Mouse (Mus musculus): ENCODE measurements around the gene Sema6b. TPM values are rescaled to one million over a fixed set of nuclear protein-coding genes. Genes with fewer than 3 reads are reported as not detected.
A peak's percentile ranks its signal among the peaks of the same experiment; 100 is the strongest.
"Not testable (repeated sequence)": the region's sequence is repeated elsewhere in the genome, so short reads cannot be mapped to it uniquely, and the experiment has no call there.

The Sema6b gene
- polyA plus RNA-seq, 1 experiment from 2014 or later = 9.6 TPM

GRCm38 (mm10) chr17:56098711-56099572 is 41.2 kb downstream of the Sema6b start:
- no peak overlapping the region for H3K9ac ChIP-seq
- peaks cover 93% of the 10 kb centered on the region for H3K36me3 ChIP-seq
- no peak for ATAC-seq (ENCODE audit: low FRiP score)
- WGBS = 94% methylated on average over 15 of the region's 15 CpGs
- no peaks in the 10 kb centered on the region for H3K4me1 ChIP-seq
- H3K4me2 ChIP-seq (replicated peaks) = no peak overlapping the region
- no peaks in the 10 kb centered on the region for H3K27me3 ChIP-seq
- no peaks in the 10 kb centered on the region for H3K9me3 ChIP-seq (replicated peaks)
- no peak overlapping the region for H3K27ac ChIP-seq
- no peak overlapping the region for H3K4me3 ChIP-seq

- Histone ChIP-seq H3K36me3 (peaks cover 92% of the 10 kb centered on the region), H3K27ac (no peak overlapping the region), H3K4me3 (no peak overlapping the region), H3K27me3 (no peaks in the 10 kb centered on the region), H3K4me2 (replicated peaks) (no peak overlapping the region), H3K9ac (no peak overlapping the region), H3K4me1 (no peaks in the 10 kb centered on the region), H3K9me3 (replicated peaks) (no peaks in the 10 kb centered on the region)
- ATAC-seq (ENCODE audit: low FRiP score) = no peak
- WGBS = 89% methylated on average over 8 of the region's 8 CpGs
Measured at GRCm38 (mm10) chr17:56098180-56098579, 42.0 kb downstream of the Sema6b start.

- H3K36me3 ChIP-seq = peaks cover 82% of the 10 kb centered on the region
Measured at GRCm38 (mm10) chr17:56096883-56097282, 43.3 kb downstream of the Sema6b start.

GRCm38 (mm10) chr17:56092794-56093193 is 47.3 kb downstream of the Sema6b start:
- Histone ChIP-seq H3K9ac (no peak overlapping the region), H3K4me3 (no peak overlapping the region), H3K27me3 (no peaks in the 10 kb centered on the region), H3K9me3 (replicated peaks) (no peaks in the 10 kb centered on the region), H3K27ac (no peak overlapping the region), H3K4me1 (no peaks in the 10 kb centered on the region), H3K36me3 (peaks cover 61% of the 10 kb centered on the region), H3K4me2 (replicated peaks) (no peak overlapping the region)
- 95% methylated on average over 1 of the region's 1 CpGs for WGBS
- ATAC-seq (ENCODE audit: low FRiP score) = no peak

More at GRCm38 (mm10) chr17:56096883-56097282, 43.3 kb downstream of the Sema6b start:
- H3K4me3 ChIP-seq = no peak overlapping the region
- ATAC-seq (ENCODE audit: low FRiP score) = no peak
- H3K4me1 ChIP-seq = no peaks in the 10 kb centered on the region
- WGBS = 91% methylated on average over 12 of the region's 12 CpGs
- H3K4me2 ChIP-seq (replicated peaks) = no peak overlapping the region
- H3K27ac ChIP-seq = no peak overlapping the region
- H3K9ac ChIP-seq = no peak overlapping the region
- no peaks in the 10 kb centered on the region for H3K9me3 ChIP-seq (replicated peaks)
- H3K27me3 ChIP-seq = no peaks in the 10 kb centered on the region

- ATAC-seq (ENCODE audit: low FRiP score) = no peak
- H3K36me3 ChIP-seq = peaks cover 56% of the 10 kb centered on the region
- 91% methylated on average over 1 of the region's 1 CpGs for WGBS
Measured at GRCm38 (mm10) chr17:56092312-56092711, 47.8 kb downstream of the Sema6b start.

GRCm38 (mm10) chr17:56080781-56081585 is 59.2 kb downstream of the Sema6b start:
- no peaks in the 10 kb centered on the region for H3K27me3 ChIP-seq
- H3K4me1 ChIP-seq = peaks cover 27% of the 10 kb centered on the region
- H3K36me3 ChIP-seq = peaks cover 22% of the 10 kb centered on the region
- H3K9ac ChIP-seq = peak overlapping the region; percentile 85
- H3K4me2 ChIP-seq (replicated peaks) = peak overlapping the region; percentile 99
- ATAC-seq (ENCODE audit: low FRiP score) = peak; percentile 49
- WGBS = 8% methylated on average over 8 of the region's 8 CpGs
- no peaks in the 10 kb centered on the region for H3K9me3 ChIP-seq (replicated peaks)
- peak overlapping the region; percentile 73 for H3K27ac ChIP-seq
- peak overlapping the region; percentile 84 for H3K4me3 ChIP-seq

More at GRCm38 (mm10) chr17:56092312-56092711, 47.8 kb downstream of the Sema6b start:
- no peak overlapping the region for H3K9ac ChIP-seq
- no peak overlapping the region for H3K27ac ChIP-seq
- H3K4me3 ChIP-seq = no peak overlapping the region
- H3K9me3 ChIP-seq (replicated peaks) = no peaks in the 10 kb centered on the region
- H3K4me2 ChIP-seq (replicated peaks) = no peak overlapping the region
- no peaks in the 10 kb centered on the region for H3K4me1 ChIP-seq
- H3K27me3 ChIP-seq = no peaks in the 10 kb centered on the region

- ATAC-seq (ENCODE audit: low FRiP score) = no peak
- 2% methylated on average over 11 of the region's 11 CpGs for WGBS
- H3K4me2 ChIP-seq (replicated peaks) = peak overlapping the region; percentile 99
- peaks cover 34% of the 10 kb centered on the region for H3K4me1 ChIP-seq
- peaks cover 18% of the 10 kb centered on the region for H3K36me3 ChIP-seq
- H3K9me3 ChIP-seq (replicated peaks) = no peaks in the 10 kb centered on the region
- peak overlapping the region; percentile 84 for H3K4me3 ChIP-seq
- peak overlapping the region; percentile 78 for H3K27ac ChIP-seq
- H3K27me3 ChIP-seq = no peaks in the 10 kb centered on the region
- peak overlapping the region; percentile 85 for H3K9ac ChIP-seq
Measured at GRCm38 (mm10) chr17:56079921-56080320, 60.2 kb downstream of the Sema6b start.

- WGBS = under 1% methylated on average over 59 of the region's 61 CpGs
- no peaks in the 10 kb centered on the region for H3K27me3 ChIP-seq
Measured at GRCm38 (mm10) chr17:56078880-56079795, 61.0 kb downstream of the Sema6b start, which contains the start of gene Hdgfl2. Hdgfl2 (plus strand) TSS chr17:56079634.

GRCm38 (mm10) chr17:56078361-56078760 is 61.8 kb downstream of the Sema6b start:
- Histone ChIP-seq H3K4me2 (replicated peaks) (peak overlapping the region; percentile 99), H3K36me3 (peaks cover 11% of the 10 kb centered on the region; the same call in 1 of the 2 replicates), H3K4me3 (0 out of 2 replicates have a peak overlapping the region, but pooled peaks have one; percentile 84), H3K4me1 (peaks cover 43% of the 10 kb centered on the region)
- ATAC-seq (ENCODE audit: low FRiP score); H3K9ac ChIP-seq; H3K27me3 ChIP-seq; H3K27ac ChIP-seq; H3K9me3 ChIP-seq (replicated peaks): not testable (repeated sequence)
- 66% methylated on average over 9 of the region's 9 CpGs for WGBS

More at GRCm38 (mm10) chr17:56078880-56079795, 61.0 kb downstream of the Sema6b start, which contains the start of gene Hdgfl2:
- peak within 1 kb of the TSS; percentile 78 for H3K27ac ChIP-seq
- peak within 1 kb of the TSS; percentile 99 for H3K4me2 ChIP-seq (replicated peaks)
- ATAC-seq (ENCODE audit: low FRiP score) = peak; percentile 93
- H3K36me3 ChIP-seq = peaks cover 15% of the 10 kb centered on the region
- H3K9me3 ChIP-seq (replicated peaks) = no peaks in the 10 kb centered on the region
- peak within 1 kb of the TSS; percentile 84 for H3K4me3 ChIP-seq
- peaks cover 37% of the 10 kb centered on the region for H3K4me1 ChIP-seq
- H3K9ac ChIP-seq = peak within 1 kb of the TSS; percentile 85

GRCm38 (mm10) chr17:56077523-56077922 is 62.6 kb downstream of the Sema6b start:
- Histone ChIP-seq H3K27me3 (no peaks in the 10 kb centered on the region), H3K9ac (no peak overlapping the region), H3K36me3 (peaks cover 8% of the 10 kb centered on the region), H3K4me1 (peaks cover 42% of the 10 kb centered on the region), H3K4me2 (replicated peaks) (no peak overlapping the region), H3K4me3 (no peak overlapping the region), H3K9me3 (replicated peaks) (no peaks in the 10 kb centered on the region), H3K27ac (no peak overlapping the region)
- ATAC-seq (ENCODE audit: low FRiP score) = no peak
- WGBS = 91% methylated on average over 5 of the region's 5 CpGs

- Histone ChIP-seq H3K27me3 (no peaks in the 10 kb centered on the region), H3K4me3 (peak within 1 kb of the TSS; percentile 84), H3K27ac (peak within 1 kb of the TSS; percentile 93), H3K9me3 (replicated peaks) (no peaks in the 10 kb centered on the region), H3K9ac (peak within 1 kb of the TSS; percentile 78), H3K36me3 (peaks cover 32% of the 10 kb centered on the region), H3K4me1 (peaks cover 16% of the 10 kb centered on the region), H3K4me2 (replicated peaks) (peak within 1 kb of the TSS; percentile 82)
- ATAC-seq (ENCODE audit: low FRiP score) = peak; percentile 54
- under 1% methylated on average over 35 of the region's 35 CpGs for WGBS
Measured at GRCm38 (mm10) chr17:56074827-56075208, 65.3 kb downstream of the Sema6b start, which contains the start of gene Ubxn6. Ubxn6 (minus strand) TSS chr17:56075028.
